Mouse (Mus musculus): Measurements from ENCODE around the gene Tmem119. TPM values are rescaled to one million over a fixed set of nuclear protein-coding genes. Genes with fewer than 3 reads are reported as not detected.

The Tmem119 gene
- polyA plus RNA-seq, 2 experiments: 86.0 to 107 TPM

GRCm38 (mm10) chr5:113830292-113830643, 30.0 kb upstream of the Tmem119 start:
- H3K4me2 ChIP-seq (replicated peaks; ENCODE audit: low read depth, low read length, severe bottlenecking): no peak overlapping the region
- H3K4me3 ChIP-seq (replicated peaks; ENCODE audit: low read length): no peak overlapping the region
- 56% methylated on average over 10 of the region's 10 CpGs for WGBS
- H3K9me3 ChIP-seq (ENCODE audit: control insufficient read depth, low read length): no peaks in the 10 kb centered on the region
- no peak overlapping the region for H3K9ac ChIP-seq (ENCODE audit: low read depth, low read length, severe bottlenecking)
- DNase-seq (ENCODE audit: low spot score): no peak
- no peaks in the 10 kb centered on the region for H3K27me3 ChIP-seq (ENCODE audit: control insufficient read depth, insufficient read depth, low read length)
- H3K4me1 ChIP-seq (ENCODE audit: control insufficient read depth, insufficient read depth, low read length): no peaks in the 10 kb centered on the region
- TF ChIP-seq POLR2A (IDR thresholded peaks at IDR 0.05; ENCODE audit: borderline replicate concordance, extremely low read depth, insufficient read depth, insufficient read length): no peak
- no peak overlapping the region for H3K27ac ChIP-seq (replicated peaks; ENCODE audit: low read depth, low read length)
- H3K36me3 ChIP-seq (ENCODE audit: control insufficient read depth, insufficient read depth, low read length): no peaks in the 10 kb centered on the region
- no peak for ATAC-seq (ENCODE audit: low FRiP score, low read depth)

- H3K9me3 ChIP-seq (ENCODE audit: control insufficient read depth, low read length): no peaks in the 10 kb centered on the region
- no peak for TF ChIP-seq POLR2A (IDR thresholded peaks at IDR 0.05; ENCODE audit: borderline replicate concordance, extremely low read depth, insufficient read depth, insufficient read length)
- H3K4me2 ChIP-seq (replicated peaks; ENCODE audit: low read depth, low read length, severe bottlenecking): no peak overlapping the region
- H3K4me3 ChIP-seq (replicated peaks; ENCODE audit: low read length): no peak overlapping the region
- H3K4me1 ChIP-seq (ENCODE audit: control insufficient read depth, insufficient read depth, low read length): no peaks in the 10 kb centered on the region
- H3K27ac ChIP-seq (replicated peaks; ENCODE audit: low read depth, low read length): no peak overlapping the region
- no peak overlapping the region for H3K9ac ChIP-seq (ENCODE audit: low read depth, low read length, severe bottlenecking)
- no peaks in the 10 kb centered on the region for H3K36me3 ChIP-seq (ENCODE audit: control insufficient read depth, insufficient read depth, low read length)
- ATAC-seq (ENCODE audit: low FRiP score, low read depth) (no peak), DNase-seq (ENCODE audit: low spot score) (no peak)
- no peaks in the 10 kb centered on the region for H3K27me3 ChIP-seq (ENCODE audit: control insufficient read depth, insufficient read depth, low read length)
- WGBS: 79% methylated on average over 7 of the region's 7 CpGs
Observed at GRCm38 (mm10) chr5:113829566-113830291, 29.4 kb upstream of the Tmem119 start.

- no peak overlapping the region for H3K4me2 ChIP-seq (replicated peaks; ENCODE audit: low read depth, low read length, severe bottlenecking)
- H3K9ac ChIP-seq (ENCODE audit: low read depth, low read length, severe bottlenecking): no peak overlapping the region
- 48% methylated on average over 7 of the region's 7 CpGs for WGBS
- H3K4me1 ChIP-seq (ENCODE audit: control insufficient read depth, insufficient read depth, low read length): no peaks in the 10 kb centered on the region
- ATAC-seq (ENCODE audit: low FRiP score, low read depth): no peak
- no peaks in the 10 kb centered on the region for H3K36me3 ChIP-seq (ENCODE audit: control insufficient read depth, insufficient read depth, low read length)
- no peaks in the 10 kb centered on the region for H3K27me3 ChIP-seq (ENCODE audit: control insufficient read depth, insufficient read depth, low read length)
- no peaks in the 10 kb centered on the region for H3K9me3 ChIP-seq (ENCODE audit: control insufficient read depth, low read length)
- no peak for TF ChIP-seq POLR2A (IDR thresholded peaks at IDR 0.05; ENCODE audit: borderline replicate concordance, extremely low read depth, insufficient read depth, insufficient read length)
- no peak overlapping the region for H3K4me3 ChIP-seq (replicated peaks; ENCODE audit: low read length)
- no peak overlapping the region for H3K27ac ChIP-seq (replicated peaks; ENCODE audit: low read depth, low read length)
- no peak for DNase-seq (ENCODE audit: low spot score)
Observed at GRCm38 (mm10) chr5:113828481-113828880, 28.2 kb upstream of the Tmem119 start.

GRCm38 (mm10) chr5:113827991-113828411, 27.7 kb upstream of the Tmem119 start:
- Histone ChIP-seq H3K4me2 (replicated peaks; ENCODE audit: low read depth, low read length, severe bottlenecking) (no peak overlapping the region), H3K9me3 (ENCODE audit: control insufficient read depth, low read length) (no peaks in the 10 kb centered on the region), H3K4me3 (replicated peaks; ENCODE audit: low read length) (no peak overlapping the region), H3K36me3 (ENCODE audit: control insufficient read depth, insufficient read depth, low read length) (no peaks in the 10 kb centered on the region), H3K27me3 (ENCODE audit: control insufficient read depth, insufficient read depth, low read length) (no peaks in the 10 kb centered on the region), H3K4me1 (ENCODE audit: control insufficient read depth, insufficient read depth, low read length) (no peaks in the 10 kb centered on the region), H3K27ac (replicated peaks; ENCODE audit: low read depth, low read length) (no peak overlapping the region), H3K9ac (ENCODE audit: low read depth, low read length, severe bottlenecking) (no peak overlapping the region)
- no peak for TF ChIP-seq POLR2A (IDR thresholded peaks at IDR 0.05; ENCODE audit: borderline replicate concordance, extremely low read depth, insufficient read depth, insufficient read length)
- ATAC-seq (ENCODE audit: low FRiP score, low read depth): no peak
- no peak for DNase-seq (ENCODE audit: low spot score)
- WGBS: 55% methylated on average over 4 of the region's 4 CpGs

GRCm38 (mm10) chr5:113826619-113827018, 26.3 kb upstream of the Tmem119 start:
- Histone ChIP-seq H3K9ac (ENCODE audit: low read depth, low read length, severe bottlenecking) (no peak overlapping the region), H3K9me3 (ENCODE audit: control insufficient read depth, low read length) (no peaks in the 10 kb centered on the region), H3K27ac (replicated peaks; ENCODE audit: low read depth, low read length) (no peak overlapping the region), H3K4me2 (replicated peaks; ENCODE audit: low read depth, low read length, severe bottlenecking) (no peak overlapping the region), H3K4me1 (ENCODE audit: control insufficient read depth, insufficient read depth, low read length) (no peaks in the 10 kb centered on the region), H3K4me3 (replicated peaks; ENCODE audit: low read length) (no peak overlapping the region), H3K27me3 (ENCODE audit: control insufficient read depth, insufficient read depth, low read length) (no peaks in the 10 kb centered on the region), H3K36me3 (ENCODE audit: control insufficient read depth, insufficient read depth, low read length) (no peaks in the 10 kb centered on the region)
- TF ChIP-seq POLR2A (IDR thresholded peaks at IDR 0.05; ENCODE audit: borderline replicate concordance, extremely low read depth, insufficient read depth, insufficient read length): no peak
- no peak for ATAC-seq (ENCODE audit: low FRiP score, low read depth)
- DNase-seq (ENCODE audit: low spot score): no peak
- WGBS: 90% methylated on average over 4 of the region's 4 CpGs

All from limb, embryonic 14.5 days (tissue).